Mouse (Mus musculus) frontal cortex, postnatal 36 days (tissue): ENCODE results near the gene Map4.
"Not testable (repeated sequence)": the region's sequence is repeated elsewhere in the genome, so short reads cannot be mapped to it uniquely, and the experiment has no call there.

ENCODE experiments used
- DNase-seq, 2 experiments: peaks; one replicate each; pipeline ENCODE4 v3.0.0; 2022; ENCODE audit warnings: low spot score in 2 of 2

Gene Map4

GRCm38 (mm10) chr9:109917931-109918330 is 13.3 kb upstream of the Map4 start:
- DNase-seq: no peak

- DNase-seq: no peak
These were observed 2.1 kb upstream of the Map4 start for GRCm38 (mm10) chr9:109929131-109929530.

- no peak for DNase-seq
These were observed 1.2 kb upstream of the Map4 start for GRCm38 (mm10) chr9:109930063-109930462.

- DNase-seq: no peak
These were observed 508 bp upstream of the Map4 start for GRCm38 (mm10) chr9:109930752-109931151.

GRCm38 (mm10) chr9:109932361-109932755 is 1.1 kb downstream of the Map4 start:
- peak; percentile 6 to 25 for DNase-seq

- DNase-seq: peak; percentile 42 to 56
These were observed 1.6 kb downstream of the Map4 start for GRCm38 (mm10) chr9:109932756-109933375.

GRCm38 (mm10) chr9:109939401-109939800 is 8.1 kb downstream of the Map4 start:
- DNase-seq: no peak

- no peak for DNase-seq
These were observed 11.5 kb downstream of the Map4 start for GRCm38 (mm10) chr9:109942796-109943195.

- DNase-seq: no peak
These were observed 13.5 kb downstream of the Map4 start for GRCm38 (mm10) chr9:109944712-109945111.

- DNase-seq: no peak
These were observed 17.3 kb downstream of the Map4 start for GRCm38 (mm10) chr9:109948546-109948945.

- no peak for DNase-seq
These were observed 18.5 kb downstream of the Map4 start for GRCm38 (mm10) chr9:109949801-109950200.

- DNase-seq: no peak
These were observed 22.3 kb downstream of the Map4 start for GRCm38 (mm10) chr9:109953538-109953937.

GRCm38 (mm10) chr9:109954631-109955030 is 23.4 kb downstream of the Map4 start:
- no peak for DNase-seq

- DNase-seq: no peak
These were observed 28.3 kb downstream of the Map4 start for GRCm38 (mm10) chr9:109959456-109960150.

- DNase-seq: no peak
These were observed 29.3 kb downstream of the Map4 start for GRCm38 (mm10) chr9:109960593-109960992.

GRCm38 (mm10) chr9:109964761-109965160 is 33.5 kb downstream of the Map4 start:
- no peak for DNase-seq

GRCm38 (mm10) chr9:109968351-109969116 is 37.3 kb downstream of the Map4 start:
- peak; percentile 35 for DNase-seq

GRCm38 (mm10) chr9:109969181-109969580 is 37.9 kb downstream of the Map4 start:
- no peak for DNase-seq

GRCm38 (mm10) chr9:109969792-109970336 is 38.6 kb downstream of the Map4 start:
- DNase-seq: no peak

GRCm38 (mm10) chr9:109971711-109972110 is 40.5 kb downstream of the Map4 start:
- DNase-seq: not testable (repeated sequence)

GRCm38 (mm10) chr9:109980223-109980622 is 49.0 kb downstream of the Map4 start:
- DNase-seq: not testable (repeated sequence)

- peak; percentile 67 to 83 for DNase-seq
These were observed 54.2 kb downstream of the Map4 start for GRCm38 (mm10) chr9:109985416-109985815.
